Mouse (Mus musculus): Measurements from ENCODE around the gene Gpx3. TPM values are rescaled to one million over a fixed set of nuclear protein-coding genes. Genes with fewer than 3 reads are reported as not detected.

Gpx3 gene
- polyA plus RNA-seq, 1 experiment from 2014 or later: 17.0 TPM

DNA sequence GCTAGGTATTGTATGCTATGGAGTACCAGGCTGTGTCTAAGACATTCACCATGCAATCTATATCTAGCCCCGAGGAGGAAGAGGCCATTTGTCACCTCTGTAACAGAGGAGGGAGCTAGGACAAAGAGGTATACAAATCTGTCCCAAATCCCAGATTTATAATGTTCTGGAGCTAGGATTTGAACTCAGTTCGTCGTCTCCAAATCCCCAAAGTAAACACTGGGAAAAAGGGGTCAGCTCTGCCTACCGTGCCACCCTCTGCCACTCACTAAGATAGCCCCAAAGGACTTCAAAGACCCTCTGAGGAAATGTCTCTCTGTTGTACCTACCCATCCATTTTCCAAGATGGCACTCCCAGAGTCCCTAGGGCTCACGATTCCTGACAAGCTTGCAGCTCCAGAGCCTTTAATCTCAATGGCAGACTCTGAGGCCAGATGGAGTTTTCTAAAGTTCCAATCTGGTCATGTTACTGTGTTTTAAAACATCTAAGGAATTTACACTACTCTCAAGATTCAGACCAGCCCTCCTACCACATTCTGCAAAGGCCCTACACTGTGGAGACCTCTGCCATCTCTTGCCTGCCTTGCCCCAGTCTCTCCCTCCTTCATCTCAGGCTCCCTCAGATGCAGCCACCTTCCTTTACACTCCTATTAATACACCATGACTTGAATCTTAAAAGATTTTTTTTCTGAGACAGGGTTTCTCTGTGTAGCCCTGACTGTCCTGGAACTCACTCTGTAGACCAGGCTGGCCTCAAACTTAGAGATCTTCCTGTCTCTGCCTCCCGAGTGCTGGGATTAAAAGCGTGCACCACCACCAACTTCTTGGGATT, 9.6 kb downstream of the Gpx3 start:
- no peak for DNase-seq (ENCODE audit: low spot score)

DNA sequence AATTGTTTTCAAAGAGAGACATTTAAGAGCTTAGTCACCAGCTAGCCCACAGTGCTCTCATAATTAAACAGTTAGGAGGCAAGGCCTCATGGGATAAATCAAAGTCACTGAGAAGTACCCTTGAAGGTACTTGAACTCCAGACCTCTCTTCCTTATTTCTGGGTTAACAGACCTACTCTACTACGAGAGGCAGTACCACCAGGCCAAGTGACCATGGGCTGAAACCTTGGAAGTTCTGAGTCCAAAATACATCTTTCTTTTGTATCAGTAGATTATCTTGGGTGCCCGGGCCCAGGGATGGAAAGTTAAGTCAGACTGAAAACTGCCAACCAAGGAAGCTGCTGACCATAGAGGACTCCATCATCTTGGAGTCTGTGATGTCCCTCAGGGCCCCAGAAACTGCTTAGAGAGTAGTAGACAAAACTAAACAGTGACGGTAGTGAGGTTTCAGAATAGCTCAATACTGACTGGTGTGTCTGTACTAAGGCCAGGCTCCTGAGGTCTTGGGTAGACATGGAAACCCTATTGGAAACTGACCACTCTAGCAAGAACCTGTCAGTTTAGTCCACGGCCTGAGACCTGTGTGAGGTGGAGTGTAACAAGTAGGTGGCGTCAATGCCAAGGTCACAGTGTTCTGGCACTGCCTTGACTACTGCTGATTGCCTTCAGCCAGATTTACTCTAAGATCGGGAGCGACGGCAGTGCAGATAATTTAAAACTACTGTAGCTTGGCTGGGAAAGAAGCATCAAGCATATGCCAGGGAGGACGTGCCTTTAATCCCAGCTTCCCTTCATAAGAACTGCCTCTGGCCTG, 10.5 kb downstream of the Gpx3 start:
- DNase-seq (ENCODE audit: low spot score): no peak

- DNase-seq (ENCODE audit: low spot score): no peak
These were observed 11.6 kb downstream of the Gpx3 start for GRCm38 (mm10) chr11:54913841-54914240.

GRCm38 (mm10) chr11:54917461-54917860, 15.2 kb downstream of the Gpx3 start:
- DNase-seq (ENCODE audit: low spot score): no peak

- DNase-seq (ENCODE audit: low spot score): no peak
These were observed 16.0 kb downstream of the Gpx3 start for GRCm38 (mm10) chr11:54918273-54918672.

DNA sequence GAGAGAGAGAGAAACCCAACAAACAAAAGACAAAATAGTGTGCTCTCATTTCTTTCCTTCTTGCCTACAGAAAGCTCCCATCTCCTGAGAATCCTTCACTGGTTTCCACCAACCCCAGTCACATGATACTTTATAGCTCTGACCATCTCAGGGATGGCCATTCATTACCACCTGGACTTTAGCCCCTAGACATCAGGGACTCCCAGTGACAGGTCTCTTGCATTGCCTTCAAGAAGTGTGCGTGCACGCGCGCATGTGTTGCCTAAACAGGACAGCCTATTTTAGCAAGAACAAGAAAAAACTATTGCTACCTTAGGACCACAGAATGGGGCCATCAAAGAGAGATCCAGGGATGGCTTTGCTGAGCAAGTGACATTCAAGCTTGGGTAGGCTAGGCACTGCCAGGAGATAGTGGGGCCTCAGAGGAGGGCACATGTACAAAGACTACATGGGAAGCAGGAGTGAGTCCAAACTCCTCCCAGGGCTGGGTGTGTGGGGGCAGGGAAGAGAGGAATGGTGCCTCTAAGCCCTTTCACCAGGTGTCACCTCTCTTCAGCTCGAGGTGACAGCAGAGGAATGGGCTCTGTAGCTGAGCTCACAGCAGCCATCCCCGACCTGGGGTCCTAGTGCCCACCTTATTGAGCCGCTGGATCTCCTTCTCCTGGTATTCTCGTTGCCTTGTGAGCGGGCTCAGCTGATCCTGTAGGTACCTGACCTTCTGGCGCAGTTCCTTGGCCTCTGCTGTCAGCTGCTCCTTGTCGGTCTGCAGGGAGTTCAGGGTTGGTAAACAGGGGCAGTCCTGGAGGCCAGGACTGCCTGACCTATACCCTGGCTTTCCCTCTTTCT, 18.1 kb downstream of the Gpx3 start:
- DNase-seq (ENCODE audit: low spot score): no peak

GRCm38 (mm10) chr11:54920973-54921580, 18.8 kb downstream of the Gpx3 start:
- no peak for DNase-seq (ENCODE audit: low spot score)

- DNase-seq (ENCODE audit: low spot score): no peak
These were observed 19.5 kb downstream of the Gpx3 start for GRCm38 (mm10) chr11:54921798-54922197.

GRCm38 (mm10) chr11:54922488-54922887, 20.2 kb downstream of the Gpx3 start:
- no peak for DNase-seq (ENCODE audit: low spot score)

DNA sequence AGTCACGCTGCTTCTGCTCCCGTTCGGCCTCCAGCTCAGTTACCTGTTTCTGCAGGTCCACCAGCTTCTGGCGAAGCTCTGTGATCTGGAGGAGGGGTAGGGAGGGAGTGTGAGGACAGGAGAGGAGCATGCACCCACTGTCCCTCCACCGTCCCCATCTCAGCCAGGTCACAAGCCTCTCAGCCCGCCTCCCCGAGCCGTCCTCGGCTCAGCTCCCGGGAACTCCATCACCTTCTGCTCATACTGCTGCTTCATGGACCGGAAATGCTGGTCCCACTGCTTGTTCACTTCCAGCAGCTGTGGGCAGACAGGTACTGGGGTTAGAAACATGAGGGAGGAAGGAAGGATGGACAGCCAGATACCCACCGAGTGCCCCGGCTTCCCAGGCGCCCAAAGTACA, 21.9 kb downstream of the Gpx3 start:
- DNase-seq (ENCODE audit: low spot score): no peak

DNA sequence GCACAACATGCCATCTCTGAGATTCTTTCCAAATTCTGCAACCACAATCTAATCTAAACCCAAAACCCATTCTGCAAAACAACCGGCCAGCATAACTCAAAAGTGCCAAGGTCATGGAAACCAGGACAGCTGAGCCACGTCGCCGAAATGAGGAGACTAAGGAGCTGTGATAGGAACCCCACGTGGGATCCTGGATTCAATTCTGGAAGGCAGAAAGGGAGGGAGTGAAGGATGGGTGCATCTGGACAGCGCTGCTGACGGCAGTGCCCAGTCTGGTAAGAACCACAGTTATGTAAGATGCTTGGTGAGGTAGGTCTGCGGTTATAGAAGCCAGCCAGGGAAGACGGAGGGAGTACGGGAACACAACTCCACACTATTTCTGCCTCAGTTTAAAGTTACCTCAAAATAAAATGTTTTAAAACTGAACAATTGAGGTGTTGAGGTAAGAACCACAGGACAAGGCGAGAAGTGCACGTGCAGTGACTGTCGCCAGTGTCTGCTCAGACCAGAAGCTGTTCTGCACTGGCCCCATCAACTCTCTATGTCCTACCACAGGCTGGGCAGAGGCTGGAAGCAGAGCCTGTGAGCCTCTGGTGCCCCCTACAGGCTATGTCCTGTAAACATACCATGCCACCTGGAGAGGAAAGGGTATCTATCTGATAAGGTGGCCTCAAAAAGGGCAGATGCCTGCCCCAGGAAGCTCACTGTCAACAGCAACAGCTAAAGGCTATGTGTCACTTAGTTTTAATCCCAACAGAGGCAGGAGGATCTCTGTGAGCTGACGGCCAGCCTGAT, 25.3 kb downstream of the Gpx3 start:
- peak; percentile 61 for DNase-seq (ENCODE audit: low spot score)

- no peak for DNase-seq (ENCODE audit: low spot score)
These were observed 26.0 kb downstream of the Gpx3 start for GRCm38 (mm10) chr11:54928219-54928618.

DNA sequence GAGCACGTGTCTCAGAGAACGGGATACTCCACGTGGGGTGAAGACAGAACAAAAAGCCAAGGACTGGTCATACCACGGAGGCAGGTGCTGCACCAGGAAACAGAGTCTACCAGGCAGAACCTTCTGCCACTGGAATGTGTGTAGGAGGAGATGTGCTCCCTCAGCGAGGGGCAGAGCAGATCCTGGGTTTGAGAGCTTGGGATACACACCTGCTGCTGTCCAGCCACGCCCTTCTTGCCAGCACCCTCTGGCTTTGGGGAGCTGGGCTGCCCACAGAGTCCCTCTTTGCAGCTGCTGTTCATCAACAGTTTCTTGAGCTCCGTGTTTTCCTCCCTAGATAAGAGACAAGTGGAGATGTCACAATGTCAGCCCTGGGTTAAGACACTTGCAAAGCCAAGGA, 26.6 kb downstream of the Gpx3 start:
- DNase-seq (ENCODE audit: low spot score): no peak

DNA sequence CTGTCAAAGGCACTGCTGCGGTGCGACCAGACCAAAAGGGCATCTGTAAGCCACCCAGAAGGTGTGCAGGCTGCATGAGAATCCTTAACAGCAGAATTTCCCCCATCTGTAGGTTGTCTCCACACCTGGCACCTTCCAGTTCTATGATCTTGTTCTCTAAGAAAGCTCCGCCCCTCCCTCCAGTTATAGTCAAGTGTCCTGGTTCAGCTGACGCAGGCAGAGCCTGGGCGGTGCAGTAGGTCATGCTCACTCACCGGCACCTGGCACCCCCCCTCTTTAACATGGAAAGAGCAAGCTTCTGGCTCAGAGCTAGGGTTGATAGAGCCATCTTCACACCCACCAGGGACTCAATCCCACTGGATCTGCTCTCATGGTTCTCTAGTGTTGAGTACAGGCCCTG, 27.0 kb downstream of the Gpx3 start:
- no peak for DNase-seq (ENCODE audit: low spot score)

- DNase-seq (ENCODE audit: low spot score): no peak
These were observed 27.5 kb downstream of the Gpx3 start for GRCm38 (mm10) chr11:54929744-54930143.

DNA sequence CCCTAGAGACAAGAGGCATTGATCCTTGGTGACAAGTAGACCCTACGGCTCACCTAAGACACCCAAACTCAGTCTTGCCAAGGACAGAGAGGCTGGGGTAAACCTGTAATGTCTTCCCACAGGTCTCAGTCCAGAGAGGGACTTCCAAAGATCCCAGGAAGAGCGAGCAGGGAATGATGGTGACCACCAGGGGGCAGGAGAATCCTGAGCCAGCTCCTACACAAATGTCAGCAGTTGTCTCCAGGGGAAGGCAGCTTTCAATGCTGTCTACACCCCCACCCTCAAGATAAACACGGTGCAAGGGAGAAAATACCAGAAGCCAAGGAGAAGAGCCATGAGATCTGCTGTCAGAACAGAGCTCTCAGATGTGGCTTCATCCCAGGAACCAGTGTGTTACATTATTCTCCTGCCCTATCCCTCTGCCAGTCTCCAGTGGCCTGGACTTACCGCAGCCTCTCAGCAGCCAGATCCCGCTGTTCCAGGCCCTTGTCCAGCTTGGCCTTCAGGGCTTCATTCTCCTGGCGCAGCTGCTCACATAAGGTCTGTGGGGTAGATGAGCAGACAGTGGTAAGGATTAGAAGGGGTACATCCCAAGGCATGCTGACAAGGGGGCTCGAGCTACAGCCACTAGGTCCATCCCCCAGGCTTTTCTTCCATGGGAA, 28.2 kb downstream of the Gpx3 start:
- DNase-seq (ENCODE audit: low spot score): peak; percentile 17

GRCm38 (mm10) chr11:54931405-54932093, 29.3 kb downstream of the Gpx3 start:
- DNase-seq (ENCODE audit: low spot score): peak; percentile 66

DNA sequence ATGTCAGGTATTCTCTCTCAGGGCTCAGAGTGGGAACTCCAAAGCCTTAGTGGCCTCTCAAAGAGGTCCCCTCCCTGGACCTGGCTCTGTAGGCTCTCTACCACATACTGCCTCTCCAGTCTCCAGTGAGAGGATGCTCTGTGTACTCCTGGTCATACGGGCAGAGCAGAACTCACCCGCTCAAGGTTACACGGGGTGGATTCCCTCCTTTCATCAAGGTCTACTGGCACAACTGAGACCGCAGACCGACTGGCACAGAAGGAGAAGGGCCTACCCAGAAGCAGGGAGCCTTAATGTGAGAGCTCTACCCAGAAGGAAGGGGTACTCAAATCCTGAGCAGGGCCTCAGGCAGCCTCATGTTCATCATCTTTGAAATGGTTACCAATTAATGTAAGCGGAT, 30.3 kb downstream of the Gpx3 start:
- DNase-seq (ENCODE audit: low spot score): no peak

GRCm38 (mm10) chr11:54934198-54934597, 31.9 kb downstream of the Gpx3 start:
- DNase-seq (ENCODE audit: low spot score): no peak
